Mouse (Mus musculus): ENCODE measurements at regions not wholly inside any gene's neighbourhood (a gene's known extent, or its start where the extent isn't known, plus 50 kb on each side); places are given as distances from the start of the nearest gene placed in this dataset.

DNA sequence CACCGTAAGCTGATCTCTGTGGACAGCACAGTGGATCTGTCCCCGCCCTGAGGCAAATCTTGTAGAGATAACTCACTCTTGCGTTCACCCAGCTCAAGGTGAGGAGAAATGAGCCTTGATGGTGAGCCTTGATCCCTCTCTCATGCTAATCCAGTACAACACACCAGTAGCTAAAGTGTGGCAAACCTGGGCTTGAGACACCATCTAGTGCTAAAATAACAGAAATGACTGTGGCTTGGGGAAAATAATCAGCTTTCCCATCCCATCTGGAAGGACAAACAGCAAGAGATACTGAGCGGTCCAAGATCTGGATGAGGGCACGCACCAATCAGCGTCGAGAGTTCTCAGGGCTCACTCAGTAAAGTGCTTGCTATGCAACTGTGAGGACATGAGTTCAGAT is 50.9 kb upstream of the Cbln4 start:
- peak; percentile 4; the same call in 1 of the 2 replicates for TF ChIP-seq CTCF (IDR thresholded peaks at IDR 0.05)

GRCm38 (mm10) chr2:172103881-172104655 is 60.8 kb upstream of the Cbln4 start:
- no peak overlapping the region for H3K4me3 ChIP-seq
- DNase-seq (ENCODE audit: extremely low spot score in 1 of 2, low spot score in 2 of 2) = peak in 1 of 2 experiments; percentile 35
- intact Hi-C loops (cut with DNase I) = no loop called here
- no peak for TF ChIP-seq CTCF (IDR thresholded peaks at IDR 0.05)
- H3K27ac ChIP-seq = no peak overlapping the region

More for the DNA sequence above, 50.9 kb upstream of the Cbln4 start:
- H3K4me3 ChIP-seq = no peak overlapping the region
- intact Hi-C loops (cut with DNase I) = no loop called here
- DNase-seq (ENCODE audit: extremely low spot score in 1 of 2, low spot score in 2 of 2) = no peak
- no peak overlapping the region for H3K27ac ChIP-seq

DNA sequence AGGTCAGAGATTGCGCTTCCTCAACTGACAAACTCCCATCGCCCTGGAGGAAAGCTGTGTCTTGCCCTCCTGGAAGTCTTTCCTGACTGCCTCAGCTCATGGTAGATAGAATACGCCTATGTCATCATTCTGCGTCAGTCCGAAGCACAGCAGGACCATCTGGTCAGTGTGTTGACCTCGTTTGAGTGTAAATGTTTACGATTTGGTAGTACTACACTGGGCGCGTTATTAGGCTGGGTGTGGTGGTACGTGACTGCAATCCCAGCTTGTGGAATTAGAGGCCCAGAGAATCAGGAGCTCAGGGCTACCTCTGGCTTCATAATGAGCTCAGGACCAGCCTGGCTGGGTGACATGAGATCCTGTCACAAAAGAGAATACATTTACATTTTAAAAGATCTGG is 62.0 kb upstream of the Cbln4 start:
- TF ChIP-seq CTCF (IDR thresholded peaks at IDR 0.05) = no peak
- H3K4me3 ChIP-seq = no peak overlapping the region
- DNase-seq (ENCODE audit: extremely low spot score in 1 of 2, low spot score in 2 of 2) = no peak
- no peak overlapping the region for H3K27ac ChIP-seq
- intact Hi-C loops (cut with DNase I) = no loop called here

- no peak for DNase-seq (ENCODE audit: extremely low spot score in 1 of 2, low spot score in 2 of 2)
- intact Hi-C loops (cut with DNase I) = no loop called here
- H3K4me3 ChIP-seq = no peak overlapping the region
- no peak overlapping the region for H3K27ac ChIP-seq
- TF ChIP-seq CTCF (IDR thresholded peaks at IDR 0.05) = no peak
Observed at GRCm38 (mm10) chr2:172110706-172111105, 67.4 kb upstream of the Cbln4 start.

- intact Hi-C loops (cut with DNase I) = no loop called here
- Histone ChIP-seq H3K4me3 (no peak overlapping the region), H3K27ac (no peak overlapping the region)
- TF ChIP-seq CTCF (IDR thresholded peaks at IDR 0.05) = no peak
- DNase-seq (ENCODE audit: extremely low spot score in 1 of 2, low spot score in 2 of 2) = no peak
Observed at GRCm38 (mm10) chr2:172113639-172114038, 70.4 kb upstream of the Cbln4 start.

- H3K27ac ChIP-seq = no peak overlapping the region
- H3K4me3 ChIP-seq = no peak overlapping the region
- DNase-seq (ENCODE audit: extremely low spot score in 1 of 2, low spot score in 2 of 2) = no peak
- no peak for TF ChIP-seq CTCF (IDR thresholded peaks at IDR 0.05)
- intact Hi-C loops (cut with DNase I) = no loop called here
Observed at GRCm38 (mm10) chr2:172115604-172116206, 72.4 kb upstream of the Cbln4 start.

GRCm38 (mm10) chr2:172127517-172127916 is 84.3 kb upstream of the Cbln4 start:
- intact Hi-C loops (cut with DNase I) = no loop called here
- Histone ChIP-seq H3K4me3 (no peak overlapping the region), H3K27ac (no peak overlapping the region)
- peak in 1 of 2 experiments; percentile 42 for DNase-seq (ENCODE audit: extremely low spot score in 1 of 2, low spot score in 2 of 2)
- TF ChIP-seq CTCF (IDR thresholded peaks at IDR 0.05) = no peak

DNA sequence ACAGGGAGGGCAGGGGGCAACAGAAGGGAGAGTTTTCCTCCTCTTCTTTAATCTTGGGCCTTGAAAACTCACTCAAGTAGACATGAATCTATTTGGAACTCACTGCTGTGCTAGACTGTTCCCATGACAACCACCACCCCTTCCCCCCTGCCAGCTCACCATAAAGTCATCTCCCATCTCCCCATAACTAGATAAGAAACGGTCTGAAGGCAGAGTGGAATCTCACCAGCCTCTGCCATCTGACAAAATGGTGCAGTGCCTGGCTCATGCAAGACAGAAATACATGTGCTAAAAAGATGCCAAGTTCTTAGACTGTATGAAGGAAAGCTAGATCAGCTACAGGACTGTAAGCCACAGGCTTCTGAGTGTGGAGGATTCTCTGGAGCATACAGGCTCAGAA is 88.0 kb upstream of the Cbln4 start:
- H3K27ac ChIP-seq = no peak overlapping the region
- no peak overlapping the region for H3K4me3 ChIP-seq
- intact Hi-C loops (cut with DNase I) = loop anchor here (5.0 to 10.0 kb wide), 2 partner anchors 209 to 546 kb away; no protein-coding TSS in a partner anchor
- no peak for TF ChIP-seq CTCF (IDR thresholded peaks at IDR 0.05)
- peak in 1 of 2 experiments; percentile 24 for DNase-seq (ENCODE audit: extremely low spot score in 1 of 2, low spot score in 2 of 2)

- no peak overlapping the region for H3K27ac ChIP-seq
- H3K4me3 ChIP-seq = no peak overlapping the region
- no peak for TF ChIP-seq CTCF (IDR thresholded peaks at IDR 0.05)
- DNase-seq (ENCODE audit: extremely low spot score in 1 of 2, low spot score in 2 of 2) = peak; percentile 18 to 57
- intact Hi-C loops (cut with DNase I) = loop anchor here (5.0 to 10.0 kb wide), 2 partner anchors 210 to 548 kb away; no protein-coding TSS in a partner anchor
Observed at GRCm38 (mm10) chr2:172132623-172133332, 89.5 kb upstream of the Cbln4 start.

GRCm38 (mm10) chr2:172140080-172140479 is 96.8 kb upstream of the Cbln4 start:
- peak overlapping the region; percentile 45 for H3K27ac ChIP-seq
- TF ChIP-seq CTCF (IDR thresholded peaks at IDR 0.05) = no peak; the same call in 1 of the 2 replicates
- peak; percentile 52 to 58 for DNase-seq (ENCODE audit: extremely low spot score in 1 of 2, low spot score in 2 of 2)
- no peak overlapping the region for H3K4me3 ChIP-seq
- intact Hi-C loops (cut with DNase I) = no loop called here

GRCm38 (mm10) chr2:172143269-172143668 is 100.0 kb upstream of the Cbln4 start:
- Histone ChIP-seq H3K4me3 (no peak overlapping the region), H3K27ac (no peak overlapping the region)
- intact Hi-C loops (cut with DNase I) = no loop called here
- no peak for TF ChIP-seq CTCF (IDR thresholded peaks at IDR 0.05)
- DNase-seq (ENCODE audit: extremely low spot score in 1 of 2, low spot score in 2 of 2) = no peak

GRCm38 (mm10) chr2:172148736-172149135 is 99.6 kb upstream of the Mc3r start:
- no peak for TF ChIP-seq CTCF (IDR thresholded peaks at IDR 0.05)
- no peak for DNase-seq (ENCODE audit: extremely low spot score in 1 of 2, low spot score in 2 of 2)
- Histone ChIP-seq H3K4me3 (no peak overlapping the region), H3K27ac (peak overlapping the region; percentile 40; the same call in 1 of the 2 replicates)
- intact Hi-C loops (cut with DNase I) = no loop called here
